Mouse (Mus musculus): ENCODE results near the gene Acot2. TPM values are rescaled to one million over a fixed set of nuclear protein-coding genes. Genes with fewer than 3 reads are reported as not detected.
"Not testable (repeated sequence)": the region's sequence is repeated elsewhere in the genome, so short reads cannot be mapped to it uniquely, and the experiment has no call there.

Acot2 gene
- polyA plus RNA-seq, 1 experiment from 2014 or later, result 15.5 TPM

DNA sequence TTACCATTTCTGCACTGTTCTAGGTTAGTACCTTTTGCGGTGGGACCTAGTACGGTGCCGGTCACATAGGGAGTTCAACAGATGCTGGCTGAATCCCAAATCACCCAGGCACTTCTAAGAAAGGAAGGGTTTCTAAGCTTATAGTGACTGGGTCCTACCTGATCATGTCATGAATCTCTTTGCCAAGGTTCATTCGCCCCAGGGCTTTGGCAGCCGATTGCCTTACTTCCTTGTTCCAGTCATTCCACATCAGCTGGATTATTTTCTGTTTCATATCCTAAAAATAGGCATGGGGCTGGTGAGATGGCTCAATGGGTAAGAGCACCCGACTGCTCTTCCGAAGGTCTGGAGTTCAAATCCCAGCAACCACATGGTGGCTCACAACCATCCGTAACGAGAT is 29.4 kb upstream of the Acot2 start:
- no peak overlapping the region for H3K27ac ChIP-seq
- 94% methylated on average over 9 of the region's 9 CpGs for WGBS
- no peaks in the 10 kb centered on the region for H3K9me3 ChIP-seq
- DNase-seq (ENCODE audit: low spot score), result no peak
- H3K4me1 ChIP-seq (replicated peaks), result peaks cover 11% of the 10 kb centered on the region
- H3K27me3 ChIP-seq (ENCODE audit: insufficient read depth, poor library complexity, severe bottlenecking), result no peaks in the 10 kb centered on the region
- peaks cover 36% of the 10 kb centered on the region for H3K36me3 ChIP-seq
- H3K4me3 ChIP-seq, result no peak overlapping the region

DNA sequence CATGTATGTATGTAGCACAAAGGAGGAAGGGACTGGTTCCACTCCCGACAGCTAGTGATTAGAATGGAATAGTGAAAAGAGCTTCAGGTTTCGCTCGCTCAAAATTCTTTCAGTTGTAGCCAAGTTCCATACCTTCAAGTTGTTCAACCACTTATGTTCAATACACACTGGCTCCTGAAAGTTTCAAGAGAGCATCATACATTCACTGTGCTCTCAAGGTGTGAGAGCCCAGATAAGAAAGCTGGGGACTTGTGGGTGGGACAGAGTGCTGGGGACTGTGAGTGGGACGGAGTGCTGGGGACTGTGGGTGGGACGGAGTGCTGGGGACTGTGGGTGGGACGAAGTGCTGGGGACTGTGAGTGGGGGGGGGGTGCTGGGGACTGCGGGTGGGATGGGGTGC is 22.4 kb upstream of the Acot2 start:
- no peaks in the 10 kb centered on the region for H3K4me1 ChIP-seq (replicated peaks)
- no peak for DNase-seq (ENCODE audit: low spot score)
- no peak overlapping the region for H3K27ac ChIP-seq
- no peaks in the 10 kb centered on the region for H3K27me3 ChIP-seq (ENCODE audit: insufficient read depth, poor library complexity, severe bottlenecking)
- H3K9me3 ChIP-seq, result no peaks in the 10 kb centered on the region
- 87% methylated on average over 7 of the region's 7 CpGs for WGBS
- no peaks in the 10 kb centered on the region for H3K36me3 ChIP-seq
- H3K4me3 ChIP-seq, result no peak overlapping the region

DNA sequence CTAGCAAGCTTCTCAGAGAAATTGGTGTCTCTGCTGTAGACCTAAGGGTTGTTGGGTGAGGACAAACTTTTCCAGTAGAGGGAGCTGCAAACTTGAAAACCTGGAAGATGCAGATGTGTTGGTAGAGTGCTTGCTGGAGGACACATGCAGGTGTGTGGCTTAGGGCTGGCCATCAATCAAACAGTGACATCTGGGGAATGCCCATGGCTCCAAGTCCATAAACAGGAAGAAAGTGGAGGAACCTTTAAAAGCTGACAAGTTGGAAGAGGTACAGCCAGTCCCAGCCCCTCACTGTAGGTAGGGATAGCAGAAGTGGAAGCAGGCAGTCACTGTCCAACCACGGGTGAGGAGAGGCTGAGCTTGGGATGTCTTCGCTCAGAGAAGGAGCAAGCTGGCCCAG is 15.5 kb upstream of the Acot2 start:
- no peak overlapping the region for H3K4me3 ChIP-seq
- no peaks in the 10 kb centered on the region for H3K9me3 ChIP-seq
- no peaks in the 10 kb centered on the region for H3K36me3 ChIP-seq
- no peaks in the 10 kb centered on the region for H3K4me1 ChIP-seq (replicated peaks)
- WGBS, result 68% methylated on average over 2 of the region's 2 CpGs
- H3K27ac ChIP-seq, result no peak overlapping the region
- no peaks in the 10 kb centered on the region for H3K27me3 ChIP-seq (ENCODE audit: insufficient read depth, poor library complexity, severe bottlenecking)
- peak; percentile 6 for DNase-seq (ENCODE audit: low spot score)

DNA sequence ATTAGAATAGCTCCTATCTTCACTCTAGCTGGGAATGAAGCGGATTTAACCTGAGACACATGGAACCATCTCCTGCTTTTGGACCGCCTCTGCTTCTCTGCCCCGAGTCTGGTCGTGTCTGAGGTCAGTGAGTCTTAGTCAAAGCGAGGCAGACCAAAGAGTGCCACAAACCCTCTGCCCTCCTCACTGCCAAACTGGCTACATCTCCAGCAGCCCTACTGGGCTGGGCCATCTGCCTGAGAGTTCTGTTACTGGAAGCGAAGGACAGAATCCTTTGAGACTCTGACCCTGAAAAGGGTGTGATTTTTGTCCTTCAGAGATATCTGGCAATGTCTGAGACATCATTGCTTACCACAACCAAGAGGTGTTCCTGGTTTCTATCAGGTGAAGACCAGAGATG is 8.8 kb upstream of the Acot2 start:
- H3K27me3 ChIP-seq (ENCODE audit: insufficient read depth, poor library complexity, severe bottlenecking), result no peaks in the 10 kb centered on the region
- no peaks in the 10 kb centered on the region for H3K36me3 ChIP-seq
- no peaks in the 10 kb centered on the region for H3K9me3 ChIP-seq
- no peak overlapping the region for H3K27ac ChIP-seq
- no peak for DNase-seq (ENCODE audit: low spot score)
- H3K4me1 ChIP-seq (replicated peaks), result peaks cover 6% of the 10 kb centered on the region; the same call in 1 of the 2 replicates
- 90% methylated on average over 6 of the region's 6 CpGs for WGBS
- no peak overlapping the region for H3K4me3 ChIP-seq

DNA sequence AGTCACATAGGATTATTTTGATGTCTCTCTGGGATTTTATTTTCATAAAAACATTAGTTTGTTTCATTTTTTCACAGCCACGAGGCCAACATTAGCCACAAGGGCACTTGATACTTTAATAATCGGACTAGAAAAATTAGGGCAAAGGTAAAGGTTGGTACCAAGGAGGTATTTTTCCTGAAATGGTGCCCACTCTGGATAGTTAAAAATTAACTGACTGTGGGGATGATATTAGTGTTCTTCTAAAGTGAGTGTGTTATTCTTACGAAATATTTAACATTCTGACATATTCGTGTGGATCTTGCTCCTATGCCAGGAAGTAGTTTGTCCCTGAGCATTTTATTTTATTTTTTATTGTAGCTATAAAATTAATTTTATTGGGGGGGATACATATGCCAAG is 6.0 kb upstream of the Acot2 start:
- no peak for DNase-seq (ENCODE audit: low spot score)
- H3K9me3 ChIP-seq, result no peaks in the 10 kb centered on the region
- no peak overlapping the region for H3K27ac ChIP-seq
- H3K27me3 ChIP-seq (ENCODE audit: insufficient read depth, poor library complexity, severe bottlenecking), result no peaks in the 10 kb centered on the region
- H3K4me3 ChIP-seq, result no peak overlapping the region
- 93% methylated on average over 4 of the region's 4 CpGs for WGBS
- no peaks in the 10 kb centered on the region for H3K36me3 ChIP-seq
- peaks cover 7% of the 10 kb centered on the region; the same call in 1 of the 2 replicates for H3K4me1 ChIP-seq (replicated peaks)

DNA sequence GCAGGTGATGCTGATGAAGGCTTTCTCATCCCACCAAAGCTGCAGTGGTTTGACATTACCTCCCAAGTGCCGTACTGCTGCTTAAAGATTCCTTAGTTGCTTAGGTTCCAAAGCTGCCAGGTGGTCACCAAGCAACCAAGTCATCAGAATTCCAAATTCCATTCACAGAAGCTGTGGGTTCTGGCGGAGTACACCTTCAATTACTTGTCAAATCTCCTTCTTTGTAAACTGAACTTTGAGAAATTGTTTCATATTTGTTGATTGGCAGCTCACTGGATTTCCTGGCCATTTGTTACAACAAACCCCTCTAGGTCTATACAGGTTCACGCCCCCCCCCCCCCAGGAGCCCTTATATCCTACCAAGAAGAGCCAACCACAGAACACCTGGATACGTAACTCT is 2.9 kb upstream of the Acot2 start, which contains the start of gene Heatr4:
Gene Heatr4 (minus strand): TSS at position 101 of the 400 bp plus-strand sequence.
- WGBS, result 80% methylated on average over 4 of the region's 4 CpGs
- H3K4me1 ChIP-seq (replicated peaks), result peaks cover 29% of the 10 kb centered on the region
- no peaks in the 10 kb centered on the region for H3K36me3 ChIP-seq
- H3K9me3 ChIP-seq, result 0 out of 2 replicates have a peak, but pooled peaks cover 5% of the 10 kb centered on the region
- H3K4me3 ChIP-seq, result no peak within 1 kb of the TSS
- H3K27me3 ChIP-seq (ENCODE audit: insufficient read depth, poor library complexity, severe bottlenecking), result no peaks in the 10 kb centered on the region
- DNase-seq (ENCODE audit: low spot score), result no peak
- no peak within 1 kb of the TSS for H3K27ac ChIP-seq

DNA sequence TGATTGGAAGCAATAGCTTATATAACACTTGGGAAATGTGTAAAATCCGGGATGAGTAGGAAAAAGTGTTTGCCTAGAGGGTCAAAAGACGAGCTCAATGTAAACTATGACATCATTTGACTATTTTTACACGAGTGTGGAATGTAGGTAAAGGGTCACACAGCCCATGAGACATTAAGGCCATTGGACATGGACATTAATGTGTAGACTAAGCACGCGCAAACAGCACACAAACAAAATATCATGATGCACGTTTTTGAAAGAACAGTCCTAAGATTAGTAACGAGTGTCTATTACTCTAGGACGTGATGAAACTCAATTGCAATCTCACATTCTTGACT is 449 bp upstream of the Acot2 start:
- Histone ChIP-seq H3K9me3 (0 out of 2 replicates have a peak, but pooled peaks cover 5% of the 10 kb centered on the region), H3K36me3 (peaks cover 8% of the 10 kb centered on the region; the same call in 1 of the 2 replicates), H3K27ac (peak overlapping the region; percentile 93), H3K4me3 (peak overlapping the region; percentile 64), H3K27me3 (ENCODE audit: insufficient read depth, poor library complexity, severe bottlenecking) (no peaks in the 10 kb centered on the region), H3K4me1 (replicated peaks) (peaks cover 26% of the 10 kb centered on the region)
- DNase-seq (ENCODE audit: low spot score), result no peak
- WGBS, result 44% methylated on average over 8 of the region's 8 CpGs

DNA sequence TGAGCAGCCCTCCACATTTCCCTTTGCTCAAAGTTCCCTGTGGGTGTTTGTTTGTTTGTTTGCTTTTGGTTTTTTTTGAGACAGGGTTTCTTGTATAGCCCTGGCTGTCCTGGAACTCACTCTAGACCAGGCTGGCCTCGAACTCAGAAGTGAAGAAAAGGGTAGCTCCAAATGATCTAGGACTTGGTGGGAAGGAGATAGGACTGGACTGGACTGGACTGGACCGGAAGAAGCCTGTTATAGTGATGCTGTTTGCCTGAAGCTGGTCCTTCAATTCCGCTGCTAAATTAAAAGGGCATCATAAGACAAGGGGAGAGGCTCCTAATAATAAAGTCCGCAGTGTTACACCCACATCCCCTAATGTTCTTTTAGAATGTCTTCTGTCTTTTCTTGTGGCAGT is 822 bp downstream of the Acot2 start:
- 77% methylated on average over 4 of the region's 4 CpGs for WGBS
- H3K27ac ChIP-seq, result peak overlapping the region; percentile 93
- peaks cover 15% of the 10 kb centered on the region for H3K36me3 ChIP-seq
- 0 out of 2 replicates have a peak, but pooled peaks cover 5% of the 10 kb centered on the region for H3K9me3 ChIP-seq
- no peak for DNase-seq (ENCODE audit: low spot score)
- no peaks in the 10 kb centered on the region for H3K27me3 ChIP-seq (ENCODE audit: insufficient read depth, poor library complexity, severe bottlenecking)
- H3K4me3 ChIP-seq, result peak overlapping the region; percentile 64
- peaks cover 23% of the 10 kb centered on the region for H3K4me1 ChIP-seq (replicated peaks)

DNA sequence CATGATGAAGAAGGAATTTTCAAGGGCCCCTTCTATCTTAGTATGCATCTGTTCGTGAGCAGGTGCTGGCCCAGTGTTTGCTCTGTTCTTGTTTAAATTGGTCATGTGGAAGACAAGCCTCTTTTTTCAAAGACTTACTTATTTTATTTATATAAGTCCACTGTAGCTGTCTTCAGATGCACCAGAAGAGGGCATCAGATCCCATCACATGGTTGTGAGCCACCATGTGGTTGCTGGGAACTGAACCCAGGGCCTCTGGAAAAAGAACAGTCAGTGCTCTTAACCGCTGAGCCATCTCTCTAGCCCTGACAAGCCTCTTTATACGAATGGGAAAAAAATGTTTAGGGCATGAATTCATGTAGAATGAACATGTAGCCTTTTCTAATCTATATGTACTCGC is 1.7 kb downstream of the Acot2 start:
- Histone ChIP-seq H3K27ac (no peak overlapping the region), H3K36me3 (peaks cover 24% of the 10 kb centered on the region), H3K27me3 (ENCODE audit: insufficient read depth, poor library complexity, severe bottlenecking) (no peaks in the 10 kb centered on the region), H3K9me3 (0 out of 2 replicates have a peak, but pooled peaks cover 5% of the 10 kb centered on the region), H3K4me3 (no peak overlapping the region), H3K4me1 (replicated peaks) (peaks cover 23% of the 10 kb centered on the region)
- DNase-seq (ENCODE audit: low spot score), result no peak
- WGBS, result 96% methylated on average over 4 of the region's 4 CpGs

DNA sequence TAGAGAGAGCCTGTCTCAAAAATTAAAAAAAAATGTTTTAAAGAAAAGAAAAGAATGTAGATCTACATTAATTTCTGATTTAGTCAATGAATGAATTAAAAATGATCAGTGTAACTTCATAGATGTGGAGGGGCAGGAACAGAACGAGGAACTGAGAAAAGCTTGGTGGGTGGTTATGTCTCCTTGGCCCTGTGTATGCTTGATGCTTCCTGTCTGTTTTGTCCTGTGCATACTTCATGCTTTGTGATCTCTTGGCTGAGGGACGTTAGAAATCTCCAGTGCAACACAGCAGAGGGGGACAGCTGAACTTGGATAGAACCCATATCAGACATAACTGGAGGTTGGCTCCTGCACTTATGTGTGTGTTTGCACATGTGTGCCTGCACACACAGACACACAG is 9.6 kb downstream of the Acot2 start:
- Histone ChIP-seq H3K4me3 (no peak overlapping the region), H3K36me3 (peaks cover 18% of the 10 kb centered on the region), H3K27me3 (ENCODE audit: insufficient read depth, poor library complexity, severe bottlenecking) (no peaks in the 10 kb centered on the region), H3K9me3 (peaks cover 5% of the 10 kb centered on the region; the same call in 1 of the 2 replicates), H3K27ac (no peak overlapping the region), H3K4me1 (replicated peaks) (no peaks in the 10 kb centered on the region)
- WGBS, result 77% methylated on average over 2 of the region's 2 CpGs
- DNase-seq (ENCODE audit: low spot score), result no peak

DNA sequence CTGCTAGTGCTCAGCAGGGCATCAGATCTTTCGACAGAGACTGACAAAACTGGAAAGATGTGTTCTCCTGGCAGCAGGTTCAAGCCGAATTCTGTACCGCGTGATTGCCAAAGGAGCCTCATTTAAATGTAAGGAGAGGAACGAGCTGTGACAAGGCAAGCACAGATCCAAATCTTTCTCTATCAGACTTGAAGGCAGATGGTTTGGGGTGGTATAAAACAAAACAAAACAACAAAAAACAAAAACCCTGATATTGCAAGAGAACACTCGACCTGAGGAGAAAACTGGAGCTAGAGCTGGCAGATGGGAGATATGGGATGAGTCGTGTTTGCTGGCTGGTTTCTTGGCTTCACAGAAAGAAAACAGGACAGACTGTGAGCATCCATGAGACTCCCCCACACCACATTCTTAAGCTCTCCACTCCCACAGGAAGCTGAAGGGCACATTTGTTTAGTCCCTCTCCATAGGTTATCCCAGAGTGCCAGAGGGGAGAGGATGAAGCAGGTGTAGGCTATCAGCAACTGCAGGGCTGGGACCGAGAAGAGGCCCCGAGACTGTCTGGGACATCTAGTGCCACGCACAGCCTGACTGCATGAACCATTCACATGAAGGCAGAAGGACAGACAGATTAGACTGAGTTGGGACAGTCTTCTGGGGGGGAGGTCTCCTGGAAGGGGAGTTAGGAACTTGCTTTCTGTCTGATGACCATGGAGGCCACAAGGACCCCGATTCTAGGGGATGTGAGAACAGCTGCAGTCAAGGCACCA is 10.9 kb downstream of the Acot2 start:
- peaks cover 10% of the 10 kb centered on the region for H3K36me3 ChIP-seq
- no peak overlapping the region for H3K27ac ChIP-seq
- DNase-seq (ENCODE audit: low spot score), result no peak
- no peaks in the 10 kb centered on the region for H3K4me1 ChIP-seq (replicated peaks)
- peaks cover 5% of the 10 kb centered on the region; the same call in 1 of the 2 replicates for H3K9me3 ChIP-seq
- WGBS, result 66% methylated on average over 11 of the region's 11 CpGs
- H3K27me3 ChIP-seq (ENCODE audit: insufficient read depth, poor library complexity, severe bottlenecking), result no peaks in the 10 kb centered on the region
- H3K4me3 ChIP-seq, result no peak overlapping the region

DNA sequence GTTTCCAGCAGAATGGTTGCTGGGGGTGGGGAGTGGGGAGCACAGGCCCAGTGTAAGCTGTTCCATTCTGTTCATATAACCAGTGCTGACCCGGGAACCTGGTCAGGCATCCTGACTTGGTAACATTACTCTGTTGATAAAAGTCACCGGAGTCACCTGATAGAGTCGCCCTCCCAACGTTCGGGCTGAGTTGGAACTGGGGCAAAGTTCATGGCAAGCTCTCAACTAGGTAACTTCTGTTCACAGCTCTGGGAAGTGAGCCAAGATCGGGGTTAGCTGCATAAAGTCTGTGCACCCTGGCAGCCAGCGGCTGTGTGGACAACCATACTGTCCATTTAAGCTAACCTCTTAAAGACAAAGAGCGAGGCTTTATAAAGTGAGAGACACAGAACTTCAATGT is 11.6 kb downstream of the Acot2 start:
- H3K4me1 ChIP-seq (replicated peaks); H3K27me3 ChIP-seq (ENCODE audit: insufficient read depth, poor library complexity, severe bottlenecking); H3K9me3 ChIP-seq; H3K4me3 ChIP-seq; H3K36me3 ChIP-seq; H3K27ac ChIP-seq; DNase-seq (ENCODE audit: low spot score): not testable (repeated sequence)
- 86% methylated on average over 8 of the region's 8 CpGs for WGBS

DNA sequence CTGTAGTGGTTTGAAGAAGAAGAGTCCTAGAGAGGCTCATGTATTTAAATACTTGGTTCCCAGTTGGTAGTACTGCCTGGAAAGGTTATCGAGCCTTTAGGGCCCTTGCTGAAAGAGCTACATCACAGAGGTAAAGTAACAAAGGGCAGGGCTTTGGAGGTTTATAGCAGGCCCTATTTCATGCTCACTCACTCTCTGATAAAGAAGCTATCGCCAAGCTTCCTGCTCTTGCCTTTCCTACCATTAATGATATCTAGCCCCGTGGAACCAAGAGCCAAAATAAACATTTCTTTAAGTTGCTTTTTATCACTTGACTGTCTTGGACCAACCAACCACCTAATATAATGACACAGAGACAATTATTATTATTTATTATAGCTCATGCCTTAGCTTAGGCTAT is 12.8 kb downstream of the Acot2 start:
- Histone ChIP-seq H3K9me3 (peaks cover 5% of the 10 kb centered on the region; the same call in 1 of the 2 replicates), H3K27ac (no peak overlapping the region), H3K36me3 (no peaks in the 10 kb centered on the region; the same call in 1 of the 2 replicates), H3K4me1 (replicated peaks) (no peaks in the 10 kb centered on the region), H3K27me3 (ENCODE audit: insufficient read depth, poor library complexity, severe bottlenecking) (no peaks in the 10 kb centered on the region), H3K4me3 (no peak overlapping the region)
- 89% methylated on average over 3 of the region's 3 CpGs for WGBS
- DNase-seq (ENCODE audit: low spot score), result no peak
